Mouse (Mus musculus): ENCODE measurements around the gene Ugt3a2. TPM values are rescaled to one million over a fixed set of nuclear protein-coding genes. Genes with fewer than 3 reads are reported as not detected.

Gene Ugt3a2
- total RNA-seq (2023) = not detected

DNA sequence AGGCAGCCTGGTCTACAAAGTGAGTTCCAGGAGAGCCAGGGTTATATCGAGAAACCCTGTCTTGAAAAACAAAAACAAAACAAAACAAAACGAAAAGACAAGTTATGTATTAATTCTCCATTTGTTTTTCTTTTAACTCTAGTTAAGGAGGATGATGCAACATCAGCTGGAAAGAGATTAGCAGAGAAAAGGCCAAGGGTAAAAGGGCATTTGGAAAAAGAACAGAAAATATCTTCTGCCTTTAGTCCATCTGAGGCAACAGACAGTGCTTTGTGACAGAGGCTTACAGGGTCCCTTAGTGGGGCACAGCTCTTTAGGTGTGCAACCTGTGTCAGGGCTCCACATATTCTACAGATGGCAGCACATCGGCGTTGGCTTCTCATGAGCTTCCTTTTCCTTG lies at the start of gene Ugt3a2:
Gene Ugt3a2 (plus strand): TSS at position 210 of the 400 bp plus-strand sequence.

Other genes starting within 250 kb of the Ugt3a2 start
- gene Lmbrd2, start 195.0 kb upstream of the Ugt3a2 start, total RNA-seq (2023) = 1 to 10 TPM; 6.5 to 7.0 TPM
- gene Skp2, start 180.1 kb upstream of the Ugt3a2 start, total RNA-seq (2023) = 1 to 10 TPM; 6.9 to 7.9 TPM
- gene Ugt3a1, start 58.7 kb upstream of the Ugt3a2 start, total RNA-seq (2023) = not detected
- under 1 TPM in 1 of 2 experiments, not detected in 1; 0.61 TPM for gene Capsl, start 100.5 kb downstream of the Ugt3a2 start, total RNA-seq (2023)
- gene Il7r, start 194.6 kb downstream of the Ugt3a2 start, total RNA-seq (2023) = 1 to 10 TPM; 1.0 to 1.8 TPM